Mouse (Mus musculus) heart, embryonic 12.5 days (tissue): ENCODE data around the gene Galntl5. TPM values are rescaled to one million over a fixed set of nuclear protein-coding genes. Genes with fewer than 3 reads are reported as not detected.

Experiments
- ATAC-seq: fragments of 200-750 bp; cut with Nextera tagmentation; 2 replicates; pipeline ENCODE4 v1.8.0; 2017; ENCODE audit warnings: moderate TSS enrichment, moderate library complexity; ENCODE audit not compliant: insufficient number of reproducible peaks, low FRiP score
- H3K27ac ChIP-seq: fragments of 300-500 bp; sonication (generic); 2 replicates; pipeline ENCODE4 v1.5.1; 2016; ENCODE audit warnings: mild to moderate bottlenecking, moderate library complexity; ENCODE audit not compliant: poor library complexity, severe bottlenecking
- H3K27me3 ChIP-seq: fragments of 300-500 bp; sonication (generic); replicated peaks from 2 replicates; pipeline ENCODE4 v1.6.1; 2016; ENCODE audit warnings: mild to moderate bottlenecking, moderate library complexity
- H3K36me3 ChIP-seq: fragments of 300-500 bp; sonication (generic); 2 replicates; pipeline ENCODE4 v1.6.1; 2016; ENCODE audit warnings: mild to moderate bottlenecking, moderate library complexity
- H3K4me1 ChIP-seq: fragments of 300-500 bp; sonication (generic); replicated peaks from 2 replicates; pipeline ENCODE4 v1.6.1; 2016; ENCODE audit warnings: mild to moderate bottlenecking
- H3K4me2 ChIP-seq: fragments of 300-500 bp; sonication (generic); 2 replicates; pipeline ENCODE4 v1.6.1; 2016; ENCODE audit warnings: mild to moderate bottlenecking, moderate library complexity
- H3K4me3 ChIP-seq: fragments of 300-500 bp; sonication (generic); 2 replicates; pipeline ENCODE4 v1.5.1; 2016; ENCODE audit warnings: mild to moderate bottlenecking
- H3K9ac ChIP-seq: fragments of 300-500 bp; sonication (generic); 2 replicates; pipeline ENCODE4 v1.6.1; 2016; ENCODE audit warnings: mild to moderate bottlenecking, moderate library complexity
- H3K9me3 ChIP-seq: fragments of 300-500 bp; sonication (generic); replicated peaks from 2 replicates; pipeline ENCODE4 v1.6.1; 2016; ENCODE audit warnings: mild to moderate bottlenecking, moderate library complexity
- WGBS: fragments of 180-500 bp; shearing (Covaris S2); methylation state at CpG from one replicate; pipeline ENCODE4 v1.1.7; 2016; 5-methylcytosine and 5-hydroxymethylcytosine counted together
- polyA plus RNA-seq: library from polyadenylated mRNA; unstranded; fragments of >200 nt; fragmentation: Nextera tagmentation; extraction: Ambion mirVana; gene quantifications from 2 replicates; pipeline ENCODE4 v1.2.1, GENCODE M21; 2016

Gene Galntl5
- polyA plus RNA-seq, result not detected in 2 replicates

DNA sequence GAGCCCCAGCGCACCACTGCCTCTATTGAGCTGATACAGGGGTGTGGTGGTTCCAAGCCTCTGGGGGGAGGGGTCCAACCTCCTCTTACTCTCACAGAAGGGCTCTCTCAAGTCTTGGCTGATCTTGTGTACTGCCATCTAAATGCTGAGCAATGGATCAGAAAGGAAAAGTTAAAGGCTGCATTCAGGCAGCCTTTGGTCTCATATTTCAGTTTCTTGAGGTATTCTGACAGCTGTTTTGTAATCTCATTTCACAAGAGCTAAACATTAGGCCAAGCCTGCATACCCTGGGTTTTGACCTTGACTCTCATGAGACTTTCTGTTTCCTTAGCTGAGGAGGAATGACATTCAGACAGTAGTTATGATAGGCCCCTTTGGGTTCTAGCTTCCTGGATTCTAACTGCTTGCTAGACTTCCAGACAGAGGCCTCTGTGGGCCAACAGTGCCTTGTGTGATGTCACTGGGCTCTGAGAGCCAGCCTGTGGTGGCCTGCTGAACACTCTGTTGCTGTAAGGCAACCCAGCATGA, at the start of gene Galntl5:
Gene Galntl5, plus strand, starts transcription at position 457 of the 528 bp plus-strand sequence.
- Histone ChIP-seq H3K9me3 (peaks cover 4% of the 10 kb centered on the region), H3K27me3 (no peaks in the 10 kb centered on the region), H3K4me3 (no peak within 1 kb of the TSS), H3K27ac (no peak within 1 kb of the TSS), H3K9ac (no peak within 1 kb of the TSS), H3K36me3 (no peaks in the 10 kb centered on the region), H3K4me2 (no peak within 1 kb of the TSS), H3K4me1 (no peaks in the 10 kb centered on the region; the same call in 1 of the 2 replicates)
- no peak for ATAC-seq
- 77% methylated on average over 1 of the region's 1 CpGs for WGBS

DNA sequence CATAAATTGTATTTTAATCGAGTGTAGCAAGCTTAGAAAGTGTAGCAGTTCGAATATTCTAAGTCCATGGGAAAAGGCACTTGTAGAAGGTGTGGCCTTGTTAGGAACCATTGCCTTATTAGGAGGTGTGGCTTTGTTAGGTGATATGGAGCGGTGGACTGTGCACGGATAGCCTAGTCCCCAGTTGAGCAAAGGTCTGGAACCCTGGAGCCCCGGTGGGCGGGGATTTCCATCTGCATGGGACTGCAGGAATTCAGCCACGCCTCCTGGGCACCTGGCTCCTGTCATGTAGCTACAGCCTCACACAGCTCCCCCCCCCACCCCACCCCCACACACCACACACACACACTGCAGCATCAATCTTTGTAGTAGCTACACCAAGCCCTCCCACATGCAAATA, 34.6 kb upstream of the Galntl5 start:
- Histone ChIP-seq H3K36me3 (no peaks in the 10 kb centered on the region), H3K9me3 (peaks cover 5% of the 10 kb centered on the region; the same call in 1 of the 2 replicates), H3K4me3 (no peak overlapping the region), H3K9ac (no peak overlapping the region), H3K27me3 (no peaks in the 10 kb centered on the region; the same call in 1 of the 2 replicates), H3K4me1 (no peaks in the 10 kb centered on the region), H3K27ac (no peak overlapping the region), H3K4me2 (no peak overlapping the region)
- 71% methylated on average over 7 of the region's 7 CpGs for whole genome bisulfite sequencing
- no peak for ATAC-seq

DNA sequence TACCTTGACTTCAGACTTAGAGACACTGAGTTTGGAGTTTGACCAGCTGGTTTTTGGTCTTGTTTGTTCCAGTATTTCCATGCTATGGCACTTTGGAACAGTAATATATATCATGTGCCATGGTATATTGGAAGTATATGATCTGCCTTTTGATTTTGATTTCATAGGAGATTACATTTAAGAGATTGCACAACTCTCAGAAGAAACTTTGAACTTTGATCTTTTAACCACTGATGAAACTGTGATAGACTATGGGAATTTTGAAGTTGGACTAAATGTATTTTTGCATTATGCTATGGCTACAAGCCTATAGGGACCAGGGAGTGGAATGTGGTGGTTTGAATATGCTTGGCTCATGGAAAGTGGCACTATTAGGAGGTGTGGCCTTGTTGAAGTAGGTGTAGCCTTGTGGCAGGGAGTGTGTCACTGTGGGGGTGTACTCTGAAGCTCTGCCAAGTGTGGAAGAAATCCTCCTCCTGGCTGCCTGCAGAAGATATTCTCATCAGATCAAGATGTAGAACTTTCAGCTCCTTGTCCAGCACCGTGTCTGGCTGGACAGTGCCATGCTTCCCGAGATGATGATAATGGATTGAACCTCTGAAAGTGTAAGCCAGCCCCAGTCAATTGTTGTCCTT, 31.8 kb upstream of the Galntl5 start:
- ATAC-seq, result no peak
- Histone ChIP-seq H3K4me1 (peaks cover 3% of the 10 kb centered on the region; the same call in 1 of the 2 replicates), H3K9ac (no peak overlapping the region), H3K4me2 (no peak overlapping the region), H3K36me3 (no peaks in the 10 kb centered on the region), H3K27ac (no peak overlapping the region), H3K9me3 (peaks cover 5% of the 10 kb centered on the region; the same call in 1 of the 2 replicates), H3K27me3 (no peaks in the 10 kb centered on the region), H3K4me3 (no peak overlapping the region)
- WGBS, result 54% methylated on average over 2 of the region's 2 CpGs

DNA sequence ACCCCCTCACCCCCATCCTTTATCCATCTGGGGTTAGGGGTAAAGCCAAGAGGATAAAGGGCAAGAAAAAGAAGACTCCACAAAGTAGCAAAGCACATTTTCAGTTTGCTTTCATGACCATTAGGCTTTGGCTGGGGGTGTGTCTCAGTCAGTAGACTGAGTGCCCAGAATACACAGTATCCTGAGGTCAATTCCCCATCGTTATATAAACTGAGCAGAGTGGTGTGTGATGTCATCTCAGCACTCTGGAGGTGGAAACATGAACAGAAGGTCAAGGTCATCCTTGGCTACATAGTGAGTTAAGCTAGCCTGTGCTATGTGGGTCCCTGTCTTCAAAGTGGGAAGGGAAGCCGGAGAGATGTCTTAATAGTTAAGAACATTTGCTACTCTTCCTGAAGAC, 27.8 kb upstream of the Galntl5 start:
- no peak overlapping the region for H3K27ac ChIP-seq
- no peak for ATAC-seq
- H3K36me3 ChIP-seq, result no peaks in the 10 kb centered on the region
- H3K9ac ChIP-seq, result no peak overlapping the region
- H3K4me1 ChIP-seq, result peaks cover 3% of the 10 kb centered on the region; the same call in 1 of the 2 replicates
- WGBS, result 74% methylated on average over 2 of the region's 2 CpGs
- no peak overlapping the region for H3K4me3 ChIP-seq
- H3K9me3 ChIP-seq, result no peaks in the 10 kb centered on the region
- H3K27me3 ChIP-seq, result no peaks in the 10 kb centered on the region
- H3K4me2 ChIP-seq, result no peak overlapping the region

DNA sequence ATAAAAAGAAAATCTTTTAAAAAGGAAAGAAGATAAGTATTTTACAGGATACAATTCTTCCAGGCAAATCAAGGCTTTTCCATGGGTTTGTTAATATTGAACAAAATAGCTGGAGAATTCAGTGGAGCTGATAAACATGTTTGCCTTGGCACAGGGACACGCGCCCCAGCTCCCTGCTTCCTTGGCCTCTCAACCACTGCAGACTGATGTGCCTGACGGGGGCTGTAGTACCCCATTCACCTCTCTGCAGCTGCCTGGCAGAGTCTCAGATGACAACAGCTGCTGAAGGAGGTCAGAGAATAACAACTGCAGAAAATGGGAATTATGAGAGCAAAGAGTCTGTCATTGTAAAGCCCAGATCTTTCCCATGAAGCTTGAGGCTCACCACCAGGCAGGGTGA, 27.3 kb upstream of the Galntl5 start:
- no peak overlapping the region for H3K4me2 ChIP-seq
- peaks cover 3% of the 10 kb centered on the region; the same call in 1 of the 2 replicates for H3K4me1 ChIP-seq
- no peak for ATAC-seq

DNA sequence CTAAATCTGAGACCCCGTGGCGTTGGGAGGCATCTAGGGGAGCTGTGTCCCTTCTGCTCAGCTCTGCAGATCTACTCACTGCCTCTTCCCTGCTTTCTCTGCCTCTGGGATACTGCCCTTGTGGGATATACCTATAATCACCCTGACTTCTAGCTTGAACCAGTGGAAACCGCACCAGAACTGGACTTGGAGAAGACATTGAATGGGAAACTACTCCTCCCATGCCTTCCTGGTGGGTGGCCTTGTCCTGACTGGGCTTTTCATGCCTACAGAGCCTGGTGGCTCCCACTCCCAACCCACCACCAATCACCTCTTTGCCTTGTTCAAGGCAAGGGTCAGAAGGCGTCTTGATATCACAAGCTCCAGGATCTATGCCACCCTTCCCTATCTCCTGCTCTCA, 26.4 kb upstream of the Galntl5 start:
- Histone ChIP-seq H3K4me1 (peaks cover 3% of the 10 kb centered on the region; the same call in 1 of the 2 replicates), H3K4me2 (no peak overlapping the region), H3K27me3 (no peaks in the 10 kb centered on the region), H3K4me3 (no peak overlapping the region), H3K27ac (no peak overlapping the region), H3K9me3 (no peaks in the 10 kb centered on the region), H3K9ac (no peak overlapping the region), H3K36me3 (no peaks in the 10 kb centered on the region)
- no peak for ATAC-seq
- 83% methylated on average over 4 of the region's 4 CpGs for WGBS

More for the DNA sequence above, 27.3 kb upstream of the Galntl5 start:
- Histone ChIP-seq H3K27me3 (no peaks in the 10 kb centered on the region), H3K27ac (no peak overlapping the region), H3K9me3 (no peaks in the 10 kb centered on the region), H3K4me3 (no peak overlapping the region), H3K9ac (no peak overlapping the region), H3K36me3 (no peaks in the 10 kb centered on the region)
- WGBS, result 34% methylated on average over 3 of the region's 3 CpGs

DNA sequence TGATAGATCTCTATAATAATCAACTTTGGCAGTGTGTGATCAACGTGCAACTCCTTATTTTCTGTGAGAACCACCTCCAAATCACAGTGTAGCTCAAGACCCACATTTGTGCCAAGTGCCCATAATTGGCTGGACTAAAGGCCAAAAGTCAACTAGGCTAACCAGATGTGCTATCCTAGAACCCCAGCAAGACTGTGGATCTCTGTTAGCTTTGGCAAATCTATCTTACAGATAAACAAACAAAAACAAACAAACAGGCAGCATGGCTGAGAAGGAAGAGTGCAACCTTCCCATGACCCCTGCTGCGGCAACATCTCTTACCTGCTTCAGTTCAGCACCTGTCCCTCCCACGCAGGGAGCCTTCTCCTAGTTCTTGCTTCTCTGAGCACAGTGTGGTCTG, 25.9 kb upstream of the Galntl5 start:
- whole genome bisulfite sequencing, result 69% methylated on average over 3 of the region's 3 CpGs
- H3K27me3 ChIP-seq, result no peaks in the 10 kb centered on the region
- H3K4me3 ChIP-seq, result no peak overlapping the region
- no peaks in the 10 kb centered on the region for H3K36me3 ChIP-seq
- H3K9ac ChIP-seq, result no peak overlapping the region
- no peak for ATAC-seq
- H3K9me3 ChIP-seq, result no peaks in the 10 kb centered on the region
- H3K27ac ChIP-seq, result no peak overlapping the region
- H3K4me2 ChIP-seq, result no peak overlapping the region
- H3K4me1 ChIP-seq, result peaks cover 3% of the 10 kb centered on the region; the same call in 1 of the 2 replicates

DNA sequence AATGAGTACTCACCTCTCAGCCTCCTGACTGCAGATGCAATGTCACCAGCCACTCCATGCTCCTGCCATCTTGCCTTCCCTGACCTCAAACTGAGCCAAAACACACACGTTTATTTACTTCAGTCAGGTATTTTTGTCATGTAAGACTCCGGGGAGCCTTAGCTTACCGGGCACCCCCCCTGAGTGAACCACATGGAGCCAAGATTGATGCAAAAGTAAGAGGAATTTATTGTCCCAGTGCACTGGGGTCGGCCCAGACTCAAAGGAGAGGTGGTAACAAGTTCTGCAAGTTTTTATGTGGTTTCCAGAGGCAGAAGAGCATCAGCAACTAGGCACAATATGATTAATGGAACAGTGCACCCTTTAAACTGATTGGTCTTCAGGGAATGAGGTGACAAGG, 24.1 kb upstream of the Galntl5 start:
- Histone ChIP-seq H3K27ac (no peak overlapping the region), H3K9ac (no peak overlapping the region), H3K9me3 (no peaks in the 10 kb centered on the region), H3K27me3 (no peaks in the 10 kb centered on the region), H3K4me2 (no peak overlapping the region), H3K4me1 (peaks cover 3% of the 10 kb centered on the region; the same call in 1 of the 2 replicates), H3K36me3 (no peaks in the 10 kb centered on the region), H3K4me3 (no peak overlapping the region)
- 58% methylated on average over 4 of the region's 4 CpGs for WGBS
- no peak for ATAC-seq

DNA sequence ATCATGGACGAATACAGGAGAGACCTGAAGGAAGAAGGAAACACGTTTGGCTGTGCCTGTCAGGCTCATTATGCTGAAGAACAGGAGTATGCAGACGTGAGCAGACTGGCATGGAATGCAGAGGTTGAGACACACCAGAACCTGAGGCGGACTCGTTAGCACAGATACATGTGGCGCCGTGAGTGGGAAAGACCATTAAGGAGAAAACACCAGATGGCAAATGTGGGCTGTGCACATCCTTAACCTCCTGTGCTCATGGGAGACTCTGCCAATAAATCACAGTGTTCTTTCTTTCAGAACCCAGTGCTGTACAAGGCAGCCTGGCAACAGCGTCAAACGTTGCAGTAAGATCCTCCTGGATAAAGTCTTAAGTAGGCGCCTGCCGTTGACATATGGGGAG, 20.7 kb upstream of the Galntl5 start:
- Histone ChIP-seq H3K9me3 (no peaks in the 10 kb centered on the region), H3K36me3 (no peaks in the 10 kb centered on the region), H3K27me3 (0 out of 2 replicates have a peak, but pooled peaks cover 3% of the 10 kb centered on the region), H3K27ac (no peak overlapping the region), H3K4me2 (no peak overlapping the region), H3K4me1 (no peaks in the 10 kb centered on the region), H3K4me3 (no peak overlapping the region), H3K9ac (no peak overlapping the region)
- WGBS, result 64% methylated on average over 11 of the region's 11 CpGs
- ATAC-seq, result no peak

DNA sequence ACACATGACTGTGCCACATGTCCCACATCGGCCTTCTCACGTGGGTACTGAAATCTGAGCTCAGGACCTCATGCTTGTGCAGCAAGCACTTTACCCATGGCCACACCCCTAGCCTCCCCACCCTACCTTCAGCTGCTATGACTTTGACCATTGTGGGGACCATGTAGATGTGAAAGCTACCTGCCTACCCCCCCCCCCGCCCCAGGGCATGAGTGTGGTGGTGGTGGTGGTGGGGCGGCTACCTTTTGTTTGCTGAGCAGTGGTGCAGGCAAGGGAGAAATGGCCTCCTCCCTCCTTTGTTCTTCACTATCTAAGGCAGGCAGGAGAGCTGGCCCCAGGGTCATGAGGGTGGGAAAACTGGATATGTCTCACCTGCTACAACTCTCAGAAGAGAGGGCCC, 18.3 kb upstream of the Galntl5 start:
- H3K4me1 ChIP-seq, result no peaks in the 10 kb centered on the region
- H3K4me2 ChIP-seq, result no peak overlapping the region
- no peak overlapping the region for H3K9ac ChIP-seq
- H3K27me3 ChIP-seq, result 0 out of 2 replicates have a peak, but pooled peaks cover 3% of the 10 kb centered on the region
- no peak overlapping the region for H3K4me3 ChIP-seq
- no peak for ATAC-seq
- H3K9me3 ChIP-seq, result no peaks in the 10 kb centered on the region
- no peak overlapping the region for H3K27ac ChIP-seq
- no peaks in the 10 kb centered on the region for H3K36me3 ChIP-seq
- WGBS, result 69% methylated on average over 4 of the region's 4 CpGs

DNA sequence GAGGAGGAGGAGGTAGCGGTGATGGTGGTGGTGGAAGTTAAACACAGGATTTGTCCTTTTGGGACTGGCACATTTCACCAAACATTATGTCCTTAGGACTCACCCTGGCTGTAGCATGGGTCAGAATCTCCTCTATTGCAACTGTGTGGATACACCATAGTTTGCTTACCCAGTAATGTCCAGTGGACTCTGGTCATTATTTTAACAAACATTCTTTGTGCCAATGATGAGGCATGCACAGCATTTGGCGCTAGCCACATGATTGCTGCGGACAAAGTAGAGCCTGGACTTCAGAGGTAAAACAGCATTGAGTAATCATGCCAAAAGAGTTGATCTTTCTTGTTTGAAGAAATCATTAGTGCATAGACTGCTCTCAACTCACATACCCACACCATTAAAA, 17.3 kb upstream of the Galntl5 start:
- no peak overlapping the region for H3K4me2 ChIP-seq
- 0 out of 2 replicates have a peak, but pooled peaks cover 3% of the 10 kb centered on the region for H3K27me3 ChIP-seq
- H3K9ac ChIP-seq, result no peak overlapping the region
- no peak overlapping the region for H3K4me3 ChIP-seq
- 86% methylated on average over 3 of the region's 3 CpGs for WGBS
- no peaks in the 10 kb centered on the region for H3K9me3 ChIP-seq
- no peaks in the 10 kb centered on the region for H3K4me1 ChIP-seq
- H3K36me3 ChIP-seq, result no peaks in the 10 kb centered on the region
- H3K27ac ChIP-seq, result no peak overlapping the region
- no peak for ATAC-seq
